ENCODE assay signal across 15 mouse cellular contexts in genomic region chr9:96837781-96838420, GRCm38 (mm10). TPM values are rescaled to one million over a fixed set of nuclear protein-coding genes. Genes with fewer than 3 reads are reported as not detected.
DNase-seq lines count a peak whose midpoint lies in the region; ATAC-seq lines count a peak whose summit lies in the region.
"Had no signal": no experiment of that assay in that cellular context is flagged by ENCODE, and none has a peak within 500 bp of the region (broad histone marks: within the 10 kb centered on the region; RNA-seq: fewer than 3 reads in every experiment).

No protein-coding gene starts in this region.

- H3K4me2 ChIP-seq in hindbrain, embryonic 11.5 days (replicated peaks; ENCODE audit: low read depth, low read length), result peak overlapping the region; percentile 19; the same call in 1 of the 2 replicates
- peak overlapping the region; percentile 34 for H3K4me2 ChIP-seq in midbrain, embryonic 13.5 days (replicated peaks)
- H3K4me2 ChIP-seq in neural tube, embryonic 15.5 days, result peak overlapping the region; percentile 27
- H3K4me2 ChIP-seq: liver, embryonic 12.5 days; lung, embryonic 14.5 days had no signal

- no peak overlapping the region for H3K4me3 ChIP-seq in hindbrain, embryonic 11.5 days (ENCODE audit: low read depth, low read length)
- H3K4me3 ChIP-seq in midbrain, embryonic 13.5 days (replicated peaks), result no peak overlapping the region
- H3K4me3 ChIP-seq in neural tube, embryonic 15.5 days (replicated peaks), result no peak overlapping the region
- H3K4me3 ChIP-seq: erythroblast, embryonic 14.5 days; liver, embryonic 12.5 days had no signal

- no peaks in the 10 kb centered on the region for H3K36me3 ChIP-seq in hindbrain, embryonic 11.5 days (ENCODE audit: control insufficient read depth, insufficient read depth, low read length)
- 0 out of 2 replicates have a peak, but pooled peaks cover 7% of the 10 kb centered on the region for H3K36me3 ChIP-seq in midbrain, embryonic 13.5 days
- H3K36me3 ChIP-seq in neural tube, embryonic 15.5 days, result no peaks in the 10 kb centered on the region; the same call in 1 of the 2 replicates
- H3K36me3 ChIP-seq: liver, embryonic 12.5 days had no signal

- peaks cover 4% of the 10 kb centered on the region; the same call in 1 of the 2 replicates for H3K4me1 ChIP-seq in hindbrain, embryonic 11.5 days (replicated peaks; ENCODE audit: control insufficient read depth, insufficient read depth, low read length)
- peaks cover 43% of the 10 kb centered on the region for H3K4me1 ChIP-seq in midbrain, embryonic 13.5 days (replicated peaks)
- H3K4me1 ChIP-seq in neural tube, embryonic 15.5 days, result peaks cover 37% of the 10 kb centered on the region
- H3K4me1 ChIP-seq: liver, embryonic 12.5 days had no signal

- peak overlapping the region; percentile 75 for H3K27ac ChIP-seq in hindbrain, embryonic 11.5 days (ENCODE audit: low read depth, low read length)
- peak overlapping the region; percentile 88 for H3K27ac ChIP-seq in midbrain, embryonic 13.5 days
- H3K27ac ChIP-seq in neural tube, embryonic 15.5 days (replicated peaks), result peak overlapping the region; percentile 81
- H3K27ac ChIP-seq: liver, embryonic 12.5 days; macrophage had no signal

- H3K9me3 ChIP-seq in hindbrain, embryonic 11.5 days (ENCODE audit: control insufficient read depth, low read length), result no peaks in the 10 kb centered on the region
- H3K9me3 ChIP-seq in midbrain, embryonic 13.5 days, result peaks cover 11% of the 10 kb centered on the region
- no peaks in the 10 kb centered on the region for H3K9me3 ChIP-seq in neural tube, embryonic 15.5 days (replicated peaks)
- H3K9me3 ChIP-seq: liver, embryonic 12.5 days had no signal

- WGBS in hindbrain, embryonic 11.5 days, result 28% methylated on average over 20 of the region's 20 CpGs
- 24% methylated on average over 20 of the region's 20 CpGs for WGBS in midbrain, embryonic 13.5 days
- WGBS in neural tube, embryonic 15.5 days, result 17% methylated on average over 20 of the region's 20 CpGs

- no peaks in the 10 kb centered on the region for H3K27me3 ChIP-seq in hindbrain, embryonic 11.5 days (ENCODE audit: control insufficient read depth, insufficient read depth, low read length)
- no peaks in the 10 kb centered on the region for H3K27me3 ChIP-seq in midbrain, embryonic 13.5 days
- H3K27me3 ChIP-seq in neural tube, embryonic 15.5 days (replicated peaks), result no peaks in the 10 kb centered on the region

- DNase-seq in retina, postnatal 1 day, result peak; percentile 35
- DNase-seq in retina, embryonic 14.5 days (ENCODE audit: low spot score), result no peak
- no peak for DNase-seq in hindbrain, embryonic 11.5 days (ENCODE audit: low spot score)
- DNase-seq in layer of hippocampus, postnatal 14 days (ENCODE audit: low spot score in 2 of 2), result no peak
- DNase-seq in lung, postnatal 4 days, result no peak
- DNase-seq in gastrocnemius, postnatal 10 days, result no peak
- DNase-seq: heart, adult 11 months; heart, postnatal 4 days; kidney, adult 11 months; lung, embryonic 14.5 days had no signal

- ATAC-seq in hindbrain, embryonic 11.5 days (ENCODE audit: low FRiP score), result peak; percentile 53
- ATAC-seq in midbrain, embryonic 13.5 days, result peak; percentile 75
- ATAC-seq in neural tube, embryonic 15.5 days (ENCODE audit: low FRiP score), result peak; percentile 80

- H3K9ac ChIP-seq in hindbrain, embryonic 11.5 days (ENCODE audit: low read depth, low read length), result 0 out of 2 replicates have a peak overlapping the region, but pooled peaks have one; percentile 31
- peak overlapping the region; percentile 42 for H3K9ac ChIP-seq in midbrain, embryonic 13.5 days (replicated peaks)
- H3K9ac ChIP-seq in neural tube, embryonic 15.5 days (replicated peaks), result 0 out of 2 replicates have a peak overlapping the region, but pooled peaks have one; percentile 14
- H3K9ac ChIP-seq: liver, embryonic 12.5 days; lung, embryonic 14.5 days had no signal

RNA-seq across cellular contexts. Expression of gene Pxylp1, which starts 54.6 kb away (rescaled TPM):
- polyA plus RNA-seq in hindbrain, embryonic 11.5 days (2014; fragmentation: Nextera tagmentation; extraction: Ambion mirVana), result 40.3 and 44.1 TPM in 2 replicates
- 63.6 and 70.7 TPM in 2 replicates for polyA plus RNA-seq in midbrain, embryonic 13.5 days (2015; fragmentation: Nextera tagmentation; extraction: Ambion mirVana)
- polyA plus RNA-seq in neural tube, embryonic 15.5 days (2015; fragmentation: Nextera tagmentation; extraction: Ambion mirVana), result 24.8 and 25.6 TPM in 2 replicates
- total RNA-seq in layer of hippocampus, postnatal 14 days (2021), result 10 to 100 TPM; 14.5 to 16.3 TPM
- 1 to 10 TPM; 4.5 to 7.4 TPM for total RNA-seq in gastrocnemius, postnatal 10 days (2021)
